Mouse (Mus musculus) embryonic fibroblast, embryonic 13.5 days (primary cell): Measurements from ENCODE around the gene Dnmt3b.

Experiments
- CTCF ChIP-seq: IDR thresholded peaks from 2 replicates; pipeline ENCODE4 v1.5.1; 2011; ENCODE audit warnings: mild to moderate bottlenecking, control low read depth, low read length, moderate library complexity, borderline replicate concordance; ENCODE audit not compliant: insufficient read depth
- POLR2A ChIP-seq: IDR thresholded peaks from 2 replicates; pipeline ENCODE4 v1.6.1; 2011; ENCODE audit warnings: low read depth, mild to moderate bottlenecking, control low read depth, low read length, moderate library complexity

DNA sequence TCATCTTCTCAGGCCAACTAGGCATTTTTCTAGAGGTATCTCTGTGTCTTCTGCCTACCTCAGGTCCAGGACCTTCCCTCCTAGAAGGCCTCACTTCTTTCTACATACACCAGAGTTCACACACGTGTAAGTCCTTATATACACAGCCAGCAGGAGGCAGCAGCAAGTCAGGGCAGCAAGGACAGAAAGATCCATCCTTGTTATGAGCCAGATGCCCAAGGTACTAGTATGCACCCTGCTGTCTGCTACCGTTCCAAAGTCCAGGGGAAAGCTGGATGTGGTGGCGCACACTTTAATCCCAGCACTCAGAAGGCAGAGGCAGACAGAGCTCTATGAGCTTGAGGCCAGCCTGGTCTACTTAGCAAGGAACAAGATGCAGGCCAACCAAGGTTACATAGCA, 42.8 kb upstream of the Dnmt3b start:
- TF ChIP-seq CTCF (no peak), POLR2A (no peak)
